Mouse (Mus musculus) ovary, postnatal 36 days (tissue): Measurements from ENCODE around the gene Sept9.

Experiments
- DNase-seq: peaks from one replicate; pipeline ENCODE4 v3.0.0; 2022; ENCODE audit warnings: low spot score, mixed read lengths

The Sept9 gene

GRCm38 (mm10) chr11:117407651-117408441, 208.4 kb downstream of the Sept9 start:
- DNase-seq = peak; percentile 50

GRCm38 (mm10) chr11:117408442-117409031, 209.1 kb downstream of the Sept9 start:
- no peak for DNase-seq

DNA sequence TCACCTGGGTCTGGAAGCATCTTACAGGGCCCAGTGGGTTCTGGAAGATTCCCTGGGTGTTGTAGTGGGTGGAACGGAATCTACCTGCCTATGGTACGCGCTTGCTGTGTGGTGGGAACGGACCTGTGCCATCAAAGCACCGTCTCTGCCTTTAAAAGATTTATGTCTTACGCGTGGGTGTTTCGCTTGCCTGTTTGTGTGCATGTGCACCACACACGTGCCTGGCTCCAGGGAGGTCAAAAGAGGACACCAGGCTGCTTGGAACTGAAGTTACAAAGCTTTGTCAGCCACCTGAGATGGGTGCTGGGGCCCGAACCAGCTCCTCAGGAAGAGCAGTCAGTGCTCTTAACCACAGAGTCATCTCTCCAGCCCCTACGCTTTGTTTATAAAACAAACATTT, 209.9 kb downstream of the Sept9 start:
- DNase-seq = no peak

DNA sequence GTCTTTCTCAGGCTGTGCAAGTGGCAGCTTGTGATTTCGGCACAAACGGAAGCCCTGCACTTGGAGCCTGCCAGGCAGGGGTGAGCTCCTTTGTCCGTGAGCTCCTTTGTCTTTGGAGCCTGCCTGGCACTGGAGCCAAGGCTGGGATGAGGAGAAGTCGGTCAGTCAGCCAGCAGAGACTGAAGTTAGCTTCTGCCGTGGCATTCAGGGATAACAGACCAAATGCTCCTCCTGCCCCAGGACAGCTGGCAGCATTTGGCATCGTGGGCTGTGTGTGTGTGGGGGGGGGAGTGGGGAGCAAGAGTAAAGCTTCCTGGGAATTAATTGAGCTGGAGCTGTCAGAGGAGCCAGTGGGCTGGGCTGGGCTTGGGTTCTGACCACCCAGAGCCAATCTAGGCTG, 210.6 kb downstream of the Sept9 start:
- DNase-seq = no peak

GRCm38 (mm10) chr11:117411663-117412062, 212.2 kb downstream of the Sept9 start:
- DNase-seq = no peak
